Mouse (Mus musculus): ENCODE measurements around the gene Gm5294.
A peak's percentile ranks its signal among the peaks of the same experiment; 100 is the strongest.

The Gm5294 gene

GRCm38 (mm10) chr5:138819780-138820179 lies at the start of gene Gm5294:
Gene Gm5294, plus strand, starts transcription at chr5:138820080.
- no peak for DNase-seq (ENCODE audit: low spot score in 2 of 2)

GRCm38 (mm10) chr5:138775096-138775495 lies 44.8 kb upstream of the Gm5294 start:
- no peak for DNase-seq (ENCODE audit: low spot score in 2 of 2)

- no peak for DNase-seq (ENCODE audit: low spot score in 2 of 2)
Measured at GRCm38 (mm10) chr5:138776346-138776745, 43.5 kb upstream of the Gm5294 start.

- peak in 1 of 2 experiments; percentile 33 for DNase-seq (ENCODE audit: low spot score in 2 of 2)
Measured at GRCm38 (mm10) chr5:138778731-138779463, 41.0 kb upstream of the Gm5294 start.

GRCm38 (mm10) chr5:138779655-138780054 lies 40.2 kb upstream of the Gm5294 start:
- no peak for DNase-seq (ENCODE audit: low spot score in 2 of 2)

GRCm38 (mm10) chr5:138782697-138783096 lies 37.2 kb upstream of the Gm5294 start:
- DNase-seq (ENCODE audit: low spot score in 2 of 2): no peak

- DNase-seq (ENCODE audit: low spot score in 2 of 2): no peak
Measured at GRCm38 (mm10) chr5:138783181-138783580, 36.7 kb upstream of the Gm5294 start.

GRCm38 (mm10) chr5:138785986-138786515 lies 33.8 kb upstream of the Gm5294 start:
- no peak for DNase-seq (ENCODE audit: low spot score in 2 of 2)

- DNase-seq (ENCODE audit: low spot score in 2 of 2): no peak
Measured at GRCm38 (mm10) chr5:138787648-138788047, 32.2 kb upstream of the Gm5294 start.

- DNase-seq (ENCODE audit: low spot score in 2 of 2): no peak
Measured at GRCm38 (mm10) chr5:138788481-138789211, 31.2 kb upstream of the Gm5294 start.

GRCm38 (mm10) chr5:138790954-138791480 lies 28.9 kb upstream of the Gm5294 start:
- no peak for DNase-seq (ENCODE audit: low spot score in 2 of 2)

GRCm38 (mm10) chr5:138801588-138802116 lies 18.2 kb upstream of the Gm5294 start:
- DNase-seq (ENCODE audit: low spot score in 2 of 2): no peak

- no peak for DNase-seq (ENCODE audit: low spot score in 2 of 2)
Measured at GRCm38 (mm10) chr5:138804286-138804685, 15.6 kb upstream of the Gm5294 start.

GRCm38 (mm10) chr5:138809767-138810166 lies 10.1 kb upstream of the Gm5294 start:
- DNase-seq (ENCODE audit: low spot score in 2 of 2): no peak

GRCm38 (mm10) chr5:138820717-138821332 lies 945 bp downstream of the Gm5294 start:
- DNase-seq (ENCODE audit: low spot score in 2 of 2): no peak

- no peak for DNase-seq (ENCODE audit: low spot score in 2 of 2)
Measured at GRCm38 (mm10) chr5:138825090-138825489, 5.2 kb downstream of the Gm5294 start.

GRCm38 (mm10) chr5:138833406-138833805 lies 13.5 kb downstream of the Gm5294 start:
- DNase-seq (ENCODE audit: low spot score in 2 of 2): no peak

- no peak for DNase-seq (ENCODE audit: low spot score in 2 of 2)
Measured at GRCm38 (mm10) chr5:138834910-138835309, 15.0 kb downstream of the Gm5294 start.

GRCm38 (mm10) chr5:138840981-138841380 lies 21.1 kb downstream of the Gm5294 start:
- no peak for DNase-seq (ENCODE audit: low spot score in 2 of 2)

- no peak for DNase-seq (ENCODE audit: low spot score in 2 of 2)
Measured at GRCm38 (mm10) chr5:138843168-138843824, 23.4 kb downstream of the Gm5294 start.

- no peak for DNase-seq (ENCODE audit: low spot score in 2 of 2)
Measured at GRCm38 (mm10) chr5:138846506-138846905, 26.6 kb downstream of the Gm5294 start.

Measured in frontal cortex, postnatal 36 days (tissue).